Mouse (Mus musculus) heart, postnatal 0 days (tissue): ENCODE data around the gene Wnk2.

ENCODE experiments used
- CTCF ChIP-seq: IDR thresholded peaks from 2 replicates; pipeline ENCODE4 v1.5.1; 2016; ENCODE audit warnings: antibody characterized with exemption, control low read depth, low read depth
- EP300 ChIP-seq: IDR thresholded peaks from 2 replicates; pipeline ENCODE4 v1.6.1; 2016; ENCODE audit warnings: antibody characterized with exemption, low read depth

DNA sequence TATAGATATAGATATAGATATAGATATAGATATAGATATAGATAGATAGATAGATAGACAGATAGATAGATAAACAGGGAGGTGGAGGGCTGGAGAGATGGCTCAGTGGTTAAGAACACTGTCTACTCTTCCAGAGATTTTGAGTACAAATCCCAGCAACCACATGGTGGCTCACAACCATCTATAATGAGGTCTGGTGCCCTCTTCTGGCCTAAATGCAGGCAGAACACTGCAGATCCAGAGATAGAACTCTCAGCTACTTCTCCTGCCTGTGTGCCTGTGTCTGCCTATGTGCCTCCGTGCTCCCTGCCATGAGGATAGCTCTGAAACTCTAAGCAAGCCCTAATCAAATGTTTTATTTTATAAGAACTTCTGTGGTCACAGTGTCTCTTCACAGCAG lies 100.4 kb downstream of the Wnk2 start:
- TF ChIP-seq CTCF, result no peak
- TF ChIP-seq EP300, result no peak
